Mouse (Mus musculus): ENCODE results near the gene Calml3. TPM values are rescaled to one million over a fixed set of nuclear protein-coding genes. Genes with fewer than 3 reads are reported as not detected.
"Not testable (repeated sequence)": the region's sequence is repeated elsewhere in the genome, so short reads cannot be mapped to it uniquely, and the experiment has no call there.

The Calml3 gene
- total RNA-seq (2021): not detected
- long read RNA-seq, experiment 1: 0 reads
- long read RNA-seq, experiment 2: 0 reads

DNA sequence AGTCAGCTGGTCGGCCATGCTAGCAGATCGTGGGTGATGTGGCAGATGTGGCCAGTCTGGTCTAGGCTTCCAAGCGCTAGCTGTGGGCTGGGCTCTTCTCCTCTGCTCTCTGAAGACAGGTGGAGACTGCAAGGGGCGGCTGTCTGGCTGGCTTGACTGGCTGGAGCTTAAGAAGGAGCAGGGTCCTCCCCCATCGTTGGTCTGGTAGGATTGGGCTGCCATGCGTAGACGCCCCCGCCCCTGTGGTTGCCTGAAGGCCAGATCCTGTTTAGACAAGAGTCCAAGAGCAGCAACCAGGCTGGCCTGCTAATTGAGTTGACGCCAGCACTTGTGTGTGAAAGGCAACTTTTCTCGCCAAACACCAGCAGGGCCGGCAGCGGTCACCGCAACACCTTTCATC is at the start of gene Calml3:
Gene Calml3 (minus strand): TSS at position 131 of the 400 bp plus-strand sequence.
- DNase-seq (ENCODE audit: low spot score in 2 of 2): no peak

DNA sequence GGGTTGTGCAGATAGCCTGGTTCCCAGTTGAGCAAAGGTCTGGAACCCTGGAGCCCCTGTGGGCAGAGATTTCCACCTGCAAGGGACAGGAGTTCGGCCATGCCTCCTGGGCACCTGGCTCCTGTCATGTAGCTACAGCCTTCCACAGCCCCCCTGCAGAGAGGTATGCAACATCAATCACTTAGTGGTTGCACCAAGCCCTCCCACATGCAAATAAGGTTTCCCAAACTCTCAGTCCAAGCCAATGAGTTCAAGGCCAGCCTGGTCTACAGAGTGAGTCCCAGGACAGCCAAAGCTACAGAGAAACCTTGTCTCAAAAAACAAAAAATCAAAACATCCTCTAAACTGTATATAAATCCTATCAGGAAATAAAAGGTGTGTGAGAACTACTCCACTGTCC is 46.2 kb upstream of the Calml3 start:
- no peak for DNase-seq (ENCODE audit: low spot score in 2 of 2)

DNA sequence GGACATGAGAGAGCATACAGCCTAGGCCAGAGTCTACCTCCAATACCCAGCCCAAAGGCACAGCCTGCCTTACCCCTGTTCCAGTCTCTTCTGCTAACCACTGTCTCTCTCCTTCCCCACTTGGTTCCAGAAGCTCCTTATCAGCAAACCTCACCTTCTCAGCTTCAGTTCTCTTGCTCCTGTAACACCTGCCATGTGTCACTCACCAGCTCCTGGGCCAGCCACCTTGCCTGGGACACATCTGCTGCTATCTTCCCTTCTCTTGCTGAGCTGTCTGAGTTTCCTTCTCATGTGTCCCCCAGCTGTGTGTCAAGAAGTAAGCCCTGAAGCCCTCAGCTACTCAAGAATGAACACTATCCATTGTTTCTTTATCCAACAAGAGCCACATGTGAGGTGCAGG is 36.5 kb upstream of the Calml3 start:
- not testable (repeated sequence) for DNase-seq (ENCODE audit: low spot score in 2 of 2)

DNA sequence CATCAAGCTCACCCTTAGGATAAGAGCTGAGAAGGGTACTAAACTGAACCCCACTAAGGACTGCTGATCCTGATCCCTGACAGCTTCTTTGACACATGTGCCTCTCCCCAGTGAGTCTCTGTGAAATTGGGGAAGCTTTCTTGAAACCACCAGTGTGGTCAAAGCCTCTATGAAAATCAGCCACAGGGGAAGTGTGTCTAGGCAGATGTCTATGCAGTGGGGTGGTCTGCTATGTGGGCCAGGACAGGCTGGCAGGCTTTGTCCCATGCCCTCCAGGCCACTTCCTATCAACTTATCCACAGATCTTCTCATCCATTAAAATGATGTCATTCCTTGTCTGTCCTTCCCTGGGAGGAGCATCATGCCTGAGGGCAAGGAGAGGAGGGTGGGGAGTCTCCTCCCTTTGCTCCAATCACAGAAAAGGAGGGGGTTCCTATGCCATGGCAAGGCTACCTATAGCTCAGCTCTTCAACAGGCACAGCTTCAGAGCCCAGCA is 33.2 kb upstream of the Calml3 start, which contains the start of gene Calm4:
Gene Calm4 (plus strand): TSS at position 446 of the 496 bp plus-strand sequence.
- DNase-seq (ENCODE audit: low spot score in 2 of 2): not testable (repeated sequence)

DNA sequence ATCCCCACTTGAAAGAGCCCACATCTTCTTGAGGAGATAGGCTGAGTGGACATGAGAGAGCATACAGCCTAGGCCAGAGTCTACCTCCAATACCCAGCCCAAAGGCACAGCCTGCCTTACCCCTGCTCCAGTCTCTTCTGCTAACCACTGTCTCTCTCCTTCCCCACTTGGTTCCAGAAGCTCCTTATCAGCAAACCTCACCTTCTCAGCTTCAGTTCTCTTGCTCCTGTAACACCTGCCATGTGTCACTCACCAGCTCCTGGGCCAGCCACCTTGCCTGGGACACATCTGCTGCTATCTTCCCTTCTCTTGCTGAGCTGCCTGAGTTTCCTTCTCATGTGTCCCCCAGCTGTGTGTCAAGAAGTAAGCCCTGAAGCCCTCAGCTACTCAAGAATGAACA is 29.5 kb upstream of the Calml3 start:
- not testable (repeated sequence) for DNase-seq (ENCODE audit: low spot score in 2 of 2)

DNA sequence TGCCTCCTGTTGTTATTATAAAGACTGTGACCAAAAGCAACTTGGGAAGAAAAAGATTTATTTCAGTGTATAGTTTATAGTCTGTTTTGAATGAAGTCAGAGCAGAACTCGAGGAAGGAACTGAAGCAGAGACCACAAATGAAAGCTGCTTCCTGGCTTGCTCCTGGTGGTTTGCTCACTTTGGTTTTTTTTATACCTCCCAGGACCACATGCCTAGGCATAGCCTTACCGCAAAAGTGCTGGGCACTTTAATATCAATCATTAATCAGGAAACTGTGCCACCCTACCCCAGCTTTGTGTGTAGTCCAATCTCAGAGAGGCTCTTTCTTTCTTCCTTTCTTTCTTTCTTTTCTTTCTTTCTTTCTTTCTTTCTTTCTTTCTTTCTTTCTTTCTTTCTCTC is 28.3 kb upstream of the Calml3 start:
- no peak for DNase-seq (ENCODE audit: low spot score in 2 of 2)

DNA sequence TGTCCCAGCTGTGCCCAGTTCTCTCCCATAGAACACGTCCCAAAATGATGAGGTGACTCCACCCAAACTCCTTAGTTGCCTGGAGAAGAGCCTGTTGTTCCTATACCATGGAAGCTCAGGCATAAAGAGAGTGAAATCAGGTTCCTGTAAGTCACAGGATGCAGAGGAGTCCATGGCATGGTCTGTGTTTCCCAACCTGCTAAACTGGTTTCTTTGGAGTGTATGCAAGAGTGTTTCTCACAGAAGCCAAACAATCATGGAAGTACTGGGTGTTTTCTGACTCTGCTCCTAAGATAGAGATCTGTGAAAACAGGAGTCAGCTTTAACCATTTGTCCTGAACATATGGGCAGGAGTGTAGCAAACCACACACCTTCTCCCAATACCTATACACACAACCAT is 27.9 kb upstream of the Calml3 start:
- no peak for DNase-seq (ENCODE audit: low spot score in 2 of 2)

DNA sequence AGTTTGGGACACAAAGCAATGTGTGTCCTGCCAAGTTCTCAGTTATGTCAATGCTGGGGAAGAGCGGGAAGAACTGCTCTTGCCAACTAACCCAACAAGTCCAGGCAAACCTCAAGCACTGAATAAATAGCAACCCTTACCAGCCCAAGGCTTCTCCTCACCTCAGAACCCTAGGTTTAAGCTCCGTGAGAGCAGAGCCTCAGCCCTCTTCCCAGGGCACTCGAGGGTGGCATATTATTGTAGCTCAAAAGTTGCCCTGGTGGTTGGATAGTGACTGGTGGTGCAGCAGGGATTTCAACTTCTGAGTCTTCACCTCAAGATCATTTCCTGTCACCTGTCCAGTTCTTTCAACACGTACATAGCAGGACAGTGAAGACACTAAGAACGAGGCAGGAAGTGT is 27.4 kb upstream of the Calml3 start:
- DNase-seq (ENCODE audit: low spot score in 2 of 2): no peak

DNA sequence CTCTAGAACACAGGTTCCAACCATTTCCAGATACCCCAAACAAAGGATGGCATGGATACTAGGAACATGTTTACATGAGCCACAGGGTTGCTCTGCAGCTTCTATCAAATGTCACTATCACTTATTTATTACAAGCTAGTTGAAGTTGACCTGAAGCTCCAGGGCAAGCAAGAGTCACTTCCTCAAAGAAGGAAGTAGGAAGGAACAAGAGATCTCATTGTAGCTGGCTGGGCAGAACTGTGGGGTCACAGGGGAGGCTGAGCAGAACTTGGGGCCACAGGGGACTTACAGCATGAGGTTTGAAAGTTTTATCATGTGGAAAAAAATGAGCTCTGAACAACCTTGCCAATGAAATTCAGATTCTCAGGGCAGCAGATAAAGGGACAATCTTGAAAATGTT is 21.6 kb upstream of the Calml3 start:
- DNase-seq (ENCODE audit: low spot score in 2 of 2): no peak

DNA sequence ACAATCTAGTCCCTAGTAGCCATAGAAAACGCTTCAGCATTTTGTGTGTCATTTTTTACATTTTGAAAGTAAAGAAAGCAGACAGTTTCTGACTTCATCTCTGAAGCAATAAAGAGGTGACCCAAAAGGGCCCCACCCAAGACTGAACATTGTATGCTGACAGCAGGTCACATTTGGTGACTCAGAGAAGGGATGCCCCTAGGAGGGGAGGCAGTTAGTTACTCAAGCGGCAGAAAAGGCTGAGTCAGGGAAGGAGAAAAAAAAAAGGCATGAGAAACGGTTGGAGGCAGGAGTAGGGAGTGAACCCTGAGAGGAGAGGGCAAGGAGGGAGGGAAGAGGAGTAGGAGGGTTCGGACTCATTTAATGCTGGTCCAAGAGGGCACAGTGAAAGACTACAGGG is 18.0 kb upstream of the Calml3 start:
- no peak for DNase-seq (ENCODE audit: low spot score in 2 of 2)

DNA sequence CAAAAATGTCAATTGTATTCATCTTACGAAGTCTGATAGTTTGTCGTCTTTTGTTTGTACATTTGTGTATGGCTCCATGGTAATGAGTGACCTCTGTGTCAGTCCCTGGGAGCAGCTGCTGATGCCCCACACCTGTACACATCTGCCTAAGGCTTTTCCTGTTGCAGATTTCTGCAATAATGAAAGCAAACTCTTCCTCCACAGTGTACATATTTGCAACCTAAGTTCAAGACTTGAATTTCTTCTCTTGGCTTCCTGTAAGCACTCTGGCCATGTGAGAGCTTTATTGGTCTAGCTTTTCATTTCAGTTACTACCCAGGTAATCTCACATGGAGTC is 14.6 kb upstream of the Calml3 start:
- DNase-seq (ENCODE audit: low spot score in 2 of 2): no peak

DNA sequence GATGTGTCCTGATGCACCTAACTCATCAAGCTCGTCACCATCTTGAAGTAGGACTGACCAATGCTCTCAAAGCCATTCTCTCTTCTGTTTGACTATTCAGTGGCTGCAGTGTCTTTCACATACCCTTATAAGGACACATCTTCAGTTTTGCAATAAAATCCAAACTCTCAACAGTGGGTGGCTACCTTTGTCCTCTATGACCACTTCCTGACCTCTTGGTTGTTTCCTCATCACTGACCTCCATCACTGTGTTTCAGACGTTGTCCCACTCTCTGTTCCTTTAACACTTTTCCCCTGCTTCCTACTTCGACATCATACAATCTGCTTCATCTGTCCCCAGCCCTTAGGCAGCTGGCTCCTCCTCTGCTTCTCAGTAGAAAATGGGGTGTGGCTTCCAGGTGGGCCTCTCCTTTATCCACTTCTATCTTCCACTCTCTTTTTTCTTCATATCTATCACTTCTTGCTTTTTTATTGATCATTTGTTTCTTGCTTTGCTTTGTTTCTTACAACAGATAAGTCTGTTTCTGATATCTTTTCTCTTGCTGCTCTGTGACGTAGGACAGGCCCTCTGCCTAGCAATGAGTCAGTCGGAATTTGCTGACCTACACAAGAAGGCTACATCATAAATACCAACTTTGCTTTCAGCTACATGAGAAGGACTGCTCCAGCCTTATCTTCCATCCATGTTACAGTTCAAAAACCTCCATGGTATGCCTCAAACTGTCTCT is 14.1 kb upstream of the Calml3 start:
- DNase-seq (ENCODE audit: low spot score in 2 of 2): no peak

DNA sequence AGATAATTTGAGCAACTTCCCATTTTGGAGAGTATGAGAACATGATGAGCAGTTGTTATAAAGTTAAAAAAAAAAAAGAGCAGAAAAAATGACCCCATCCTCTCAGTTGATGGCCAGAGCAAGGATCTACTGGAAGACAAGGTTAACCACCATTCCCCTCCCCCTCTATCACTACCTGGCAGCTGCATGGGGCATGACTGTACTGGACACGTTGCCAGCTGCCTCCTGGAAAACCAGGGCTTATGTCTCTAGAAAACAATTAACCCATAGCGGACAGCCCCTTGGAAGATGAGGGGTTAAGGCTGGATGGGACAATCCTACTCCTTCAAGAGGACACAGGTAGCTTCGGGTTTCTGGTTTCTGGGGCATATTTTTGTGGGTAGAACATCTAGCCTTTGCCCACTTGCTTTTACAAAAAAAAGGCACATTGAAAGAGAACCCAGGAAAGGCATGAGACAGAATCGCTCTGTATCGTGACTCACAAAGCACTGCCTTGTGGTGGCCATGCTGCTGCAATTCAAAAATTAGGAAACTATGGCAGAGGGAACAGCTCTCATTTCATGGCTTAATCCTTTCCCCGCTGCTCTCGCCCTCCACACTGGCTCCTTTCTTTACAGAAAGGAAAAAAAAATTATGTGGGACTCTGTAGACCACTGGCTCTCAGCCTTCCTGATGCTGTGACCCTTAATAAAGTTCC is 3.2 kb upstream of the Calml3 start:
- no peak for DNase-seq (ENCODE audit: low spot score in 2 of 2)

DNA sequence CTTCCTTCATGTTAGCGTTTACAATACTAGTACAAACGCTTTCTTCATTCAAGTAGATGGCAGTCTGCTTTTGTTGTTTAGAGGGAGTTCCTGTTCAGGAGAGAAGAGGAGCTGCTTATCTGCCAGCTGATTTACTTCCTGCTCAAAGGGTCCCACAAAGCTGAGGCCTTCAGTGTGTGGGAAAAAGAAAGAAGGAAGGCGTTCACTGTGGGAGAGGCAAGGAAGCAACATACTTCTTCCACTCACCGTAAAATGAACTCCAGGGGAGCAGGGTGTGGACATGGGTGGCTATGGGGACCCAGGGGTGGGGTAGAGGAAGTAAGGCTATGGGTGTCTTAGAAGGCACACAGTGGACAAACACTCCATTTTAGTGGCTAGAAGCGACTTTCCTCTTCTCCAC is 1.5 kb upstream of the Calml3 start:
- DNase-seq (ENCODE audit: low spot score in 2 of 2): no peak

DNA sequence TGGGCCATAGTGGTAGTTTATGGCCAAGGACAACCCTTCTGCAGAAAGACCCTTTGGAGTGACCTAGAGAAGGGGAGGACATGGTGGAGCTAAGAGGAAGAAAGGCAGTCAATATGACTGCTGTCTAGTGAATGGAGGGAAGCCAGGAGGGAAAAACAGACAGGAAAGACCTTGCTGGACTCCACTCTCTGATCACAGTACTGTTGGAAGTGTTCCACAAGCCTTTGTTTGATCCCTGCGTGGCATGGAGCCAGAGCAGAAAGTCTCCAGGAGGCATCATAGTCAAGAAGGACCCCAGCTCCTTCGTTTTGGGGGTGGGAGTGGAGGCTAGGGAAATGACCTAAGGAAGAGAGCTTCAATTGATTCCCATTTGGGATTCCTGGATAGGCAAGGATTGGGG is 1.0 kb upstream of the Calml3 start:
- no peak for DNase-seq (ENCODE audit: low spot score in 2 of 2)

DNA sequence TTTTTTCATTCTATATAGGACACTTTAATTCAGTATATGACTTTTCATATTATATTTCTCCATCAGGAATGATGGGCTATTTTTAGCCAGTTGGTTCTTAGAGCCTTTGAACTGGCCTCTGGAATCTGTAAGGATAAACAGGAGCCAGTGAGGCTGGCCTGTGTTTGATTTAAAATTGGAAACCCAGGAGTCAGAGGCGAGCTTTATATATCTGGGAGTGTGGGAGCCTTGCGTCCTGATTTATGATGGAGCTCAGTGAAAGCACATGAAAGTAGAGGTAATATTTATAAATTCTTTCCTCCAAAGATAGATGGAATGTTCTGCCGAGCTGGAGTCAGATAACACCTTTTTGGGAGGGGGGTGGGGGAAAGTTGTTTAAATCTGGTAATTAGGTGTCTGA is 4.7 kb downstream of the Calml3 start:
- DNase-seq (ENCODE audit: low spot score in 2 of 2): no peak

DNA sequence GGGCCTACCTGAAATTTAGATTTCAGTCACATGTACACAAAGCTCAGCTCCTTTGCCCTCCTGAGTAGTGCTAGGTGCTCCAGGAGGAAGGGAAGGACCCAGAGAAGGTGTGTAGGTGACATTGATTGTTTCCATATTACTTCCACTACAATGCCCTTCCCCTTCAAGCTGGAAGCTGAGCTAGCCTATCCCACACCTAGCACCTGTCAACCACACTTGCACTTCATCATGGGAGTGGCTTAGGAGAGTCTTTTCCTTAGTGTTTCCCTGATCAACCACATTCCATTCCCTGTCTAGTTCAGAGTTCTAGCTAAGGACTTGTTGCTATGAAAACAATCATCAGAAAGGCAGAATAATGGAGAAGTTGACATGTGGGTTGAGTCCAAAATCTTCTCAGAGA is 5.4 kb downstream of the Calml3 start:
- DNase-seq (ENCODE audit: low spot score in 2 of 2): no peak

DNA sequence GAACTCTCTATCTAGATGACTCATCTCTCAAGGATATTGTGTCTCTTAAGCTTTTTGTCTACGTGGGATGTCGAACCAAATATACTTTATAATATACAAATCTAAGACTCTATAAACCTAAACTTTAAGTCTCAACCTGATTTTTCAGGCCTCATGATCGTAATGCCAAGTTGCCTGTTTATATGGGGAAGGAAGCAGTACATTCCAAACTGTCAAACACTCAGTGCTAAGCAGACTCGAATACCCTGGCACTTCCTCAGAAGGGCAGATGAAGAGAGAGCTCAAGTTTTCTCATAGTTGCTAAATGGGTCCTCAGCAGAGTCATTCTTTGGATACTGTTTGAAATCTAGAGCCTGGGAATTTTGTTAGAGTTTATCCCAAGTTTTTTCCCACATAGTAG is 7.5 kb downstream of the Calml3 start:
- DNase-seq (ENCODE audit: low spot score in 2 of 2): no peak

DNA sequence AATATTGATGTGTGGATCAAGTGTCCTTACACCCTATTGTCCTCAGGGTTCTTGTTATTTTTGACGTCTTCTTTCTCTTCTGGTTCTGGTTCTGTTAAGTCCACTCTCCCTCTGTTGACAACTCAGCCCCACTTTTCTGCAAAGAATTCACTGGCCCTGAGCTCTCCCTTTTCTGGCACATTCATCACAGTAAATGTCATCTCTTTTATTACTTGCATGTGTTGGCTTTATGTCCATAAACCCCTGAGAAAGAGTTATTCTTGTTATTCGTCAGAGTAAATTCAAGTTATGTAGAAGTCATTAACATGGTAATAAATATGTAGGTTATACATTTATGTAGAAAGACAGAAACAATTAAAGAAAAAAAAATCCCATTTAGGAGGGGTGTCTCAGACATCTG is 14.6 kb downstream of the Calml3 start:
- no peak for DNase-seq (ENCODE audit: low spot score in 2 of 2)

DNA sequence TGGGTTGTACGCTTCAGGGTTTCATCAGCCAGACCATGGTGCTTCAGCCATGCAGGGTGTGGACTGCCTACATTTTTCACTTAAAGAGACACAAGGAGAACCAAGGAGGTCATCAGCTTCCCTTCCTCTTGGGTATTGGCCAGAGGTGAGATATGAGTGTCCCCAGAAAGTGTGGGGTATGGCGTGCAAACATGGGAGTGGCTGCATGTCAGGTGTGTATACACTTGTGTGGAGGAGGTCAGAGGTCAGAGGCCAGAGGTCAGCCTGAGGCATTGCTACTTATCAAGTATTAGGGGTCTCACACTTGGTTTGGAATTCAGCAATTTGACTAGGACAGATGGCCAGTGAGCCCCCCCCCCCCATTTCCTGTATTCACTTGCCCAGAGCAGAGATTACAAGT is 15.5 kb downstream of the Calml3 start:
- DNase-seq (ENCODE audit: low spot score in 2 of 2): no peak

DNA sequence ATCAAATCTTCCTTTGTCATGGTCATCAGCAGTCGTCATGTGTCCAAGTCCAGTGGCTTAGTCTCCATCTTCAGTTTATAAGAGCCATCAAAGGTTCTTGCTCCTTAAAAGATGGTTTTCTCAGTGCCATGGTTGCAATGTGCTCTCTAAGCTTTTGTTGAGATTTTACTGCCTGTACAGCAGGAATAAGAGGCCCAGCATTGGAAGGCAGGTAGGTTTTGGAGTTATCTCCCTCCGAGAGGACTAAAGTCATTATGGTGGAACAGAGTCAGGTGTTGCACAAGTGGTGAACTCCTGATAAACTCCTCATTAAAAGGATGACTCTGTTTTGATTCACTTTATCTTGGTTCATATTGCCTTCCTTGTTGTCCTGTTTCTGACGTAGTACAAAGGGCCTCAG is 16.5 kb downstream of the Calml3 start:
- no peak for DNase-seq (ENCODE audit: low spot score in 2 of 2)

DNA sequence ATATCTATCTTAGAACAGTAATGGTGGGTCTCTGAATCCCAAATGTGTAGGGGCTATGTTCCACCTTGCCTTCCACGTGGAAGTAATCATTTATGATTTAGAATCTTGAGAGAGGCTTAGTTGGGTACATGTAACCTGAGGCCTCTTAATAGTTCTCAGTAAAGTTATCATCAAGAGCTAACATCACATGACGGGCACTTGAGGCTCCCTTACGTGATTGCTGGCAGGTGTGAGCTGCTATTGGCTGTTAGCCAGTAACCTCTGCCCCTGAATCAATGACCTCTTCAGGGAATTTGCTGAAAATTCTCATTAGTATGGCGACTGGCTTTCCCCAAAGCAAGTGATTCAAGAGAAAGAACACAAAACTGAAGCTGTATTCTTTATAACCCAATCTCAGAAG is 17.0 kb downstream of the Calml3 start:
- DNase-seq (ENCODE audit: low spot score in 2 of 2): no peak

DNA sequence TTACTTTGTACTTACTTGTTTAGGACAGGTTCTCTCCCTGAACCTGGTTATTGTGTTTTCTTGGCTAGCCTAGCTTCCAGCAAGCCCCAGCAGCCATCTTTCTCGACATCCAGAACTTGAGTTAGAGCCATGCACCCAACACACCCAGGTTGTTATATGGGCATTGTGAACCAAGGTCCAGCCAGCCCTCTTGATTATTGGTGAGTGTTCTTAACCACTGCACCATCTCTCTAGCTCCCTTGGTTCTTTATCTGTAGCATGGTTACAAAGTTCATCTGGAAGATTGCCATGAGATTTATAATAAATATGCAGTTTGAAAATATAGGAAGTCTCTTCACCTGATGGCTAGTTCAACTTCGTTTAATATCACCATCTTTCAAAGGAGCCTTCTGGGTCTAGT is 20.5 kb downstream of the Calml3 start:
- DNase-seq (ENCODE audit: low spot score in 2 of 2): no peak

Measured in layer of hippocampus, postnatal 14 days (tissue).